Mouse (Mus musculus): ENCODE measurements at regions not wholly inside any gene's neighbourhood (a gene's known extent, or its start where the extent isn't known, plus 50 kb on each side); places are given as distances from the start of the nearest gene placed in this dataset.

DNA sequence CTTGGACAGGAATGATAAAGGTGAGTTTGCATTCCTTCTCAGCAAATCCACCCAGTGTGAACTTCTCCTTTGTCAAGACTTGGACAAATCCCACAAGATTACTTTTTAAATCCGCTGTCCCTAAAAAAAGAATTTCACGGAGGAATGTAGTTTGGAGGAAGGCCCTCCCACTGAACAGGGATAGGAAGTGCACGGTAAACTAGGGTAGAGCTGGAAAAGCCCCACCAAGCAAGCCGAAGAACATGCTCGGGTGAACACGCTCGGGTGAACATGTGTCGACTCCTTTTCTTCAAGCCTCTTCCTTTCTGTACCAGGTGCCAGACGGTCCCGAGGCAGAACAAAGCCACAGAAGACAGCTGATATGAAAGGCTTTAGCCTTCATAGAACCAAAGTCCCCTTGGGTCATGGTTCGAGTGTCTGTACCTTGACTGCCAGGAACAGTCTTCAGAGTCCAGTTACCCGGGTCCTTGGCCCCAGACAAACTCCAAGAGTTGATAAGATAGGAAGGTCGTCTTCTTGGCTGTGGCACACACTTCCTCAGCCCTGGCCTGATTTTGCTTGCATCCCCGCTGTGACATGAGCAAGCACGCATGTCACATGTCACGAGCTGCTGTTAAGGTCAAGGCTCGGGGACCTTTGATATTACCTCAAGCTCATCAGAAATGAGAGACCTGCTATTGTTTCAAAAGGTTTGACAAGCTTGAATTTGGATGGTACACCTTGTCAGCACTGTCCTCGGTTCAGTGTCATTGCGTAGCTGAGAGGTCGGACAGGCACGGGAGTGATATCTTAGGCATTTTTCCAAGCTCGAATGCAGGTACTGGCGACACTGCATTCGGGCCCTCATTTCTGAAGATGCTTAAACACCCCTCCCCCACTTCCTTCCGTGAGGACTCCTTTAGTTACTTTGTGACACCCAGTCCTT lies 51.5 kb upstream of the Ryk start:
- DNase-seq, result no peak

DNA sequence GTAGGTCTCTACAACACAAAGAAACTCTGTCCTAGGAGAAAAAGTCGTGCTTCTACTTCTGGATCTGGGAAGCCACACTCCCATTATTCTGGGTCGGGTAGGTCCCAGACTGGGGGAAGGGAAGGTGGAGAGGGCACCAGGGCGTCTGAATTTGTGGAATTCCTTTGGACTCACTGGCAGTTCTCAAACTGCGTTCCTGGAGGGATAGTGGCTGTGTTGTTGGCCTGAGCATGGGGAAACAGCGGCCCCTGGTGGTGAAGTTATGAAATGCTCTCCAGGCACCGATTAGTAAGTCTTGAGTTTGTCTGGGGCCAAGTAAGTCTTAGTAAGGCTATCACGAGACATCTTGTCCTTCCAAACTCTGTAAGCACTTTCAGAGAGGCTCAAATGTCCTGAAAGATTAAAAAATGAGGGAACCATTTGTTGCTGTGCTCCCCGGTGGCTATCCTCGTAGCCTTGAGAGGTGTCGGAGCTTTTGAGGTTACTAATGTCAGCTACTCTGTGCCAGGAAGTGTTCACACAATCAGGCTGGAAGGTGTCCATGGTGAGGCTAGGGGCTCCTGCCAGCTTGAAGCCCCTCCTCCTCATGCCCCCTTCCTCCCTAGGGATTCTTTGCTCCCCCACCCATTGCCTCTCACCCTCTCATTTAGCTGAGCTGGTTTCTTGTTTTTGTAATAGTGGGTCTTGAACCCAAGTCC lies 50.2 kb upstream of the Ryk start:
- DNase-seq, result peak; percentile 80

All from cerebellum, adult 9-11 months (tissue).